Mouse (Mus musculus) ES-Bruce4 (cell line): ENCODE measurements around the gene March11.

ENCODE experiments used
- CTCF ChIP-seq: IDR thresholded peaks from one replicate; pipeline ENCODE4 v1.8.1; 2011; ENCODE audit warnings: low read depth, low read length
- POLR2A ChIP-seq: IDR thresholded peaks from one replicate; pipeline ENCODE4 v1.8.1; 2011; ENCODE audit warnings: low read length; ENCODE audit not compliant: insufficient read depth

- no peak for TF ChIP-seq CTCF
- TF ChIP-seq POLR2A, result no peak
Measured at GRCm38 (mm10) chr15:26366511-26366910, 57.7 kb downstream of the March11 start.
